Comparison of ENCODE assay signal across 27 mouse cellular contexts in genomic region chr9:54483215-54483614, GRCm38 (mm10). TPM values are rescaled to one million over a fixed set of nuclear protein-coding genes. Genes with fewer than 3 reads are reported as not detected.
DNase-seq lines count a peak whose midpoint lies in the region; ATAC-seq and TF ChIP-seq lines count a peak whose summit lies in the region.
"Had no signal": no experiment of that assay in that cellular context is flagged by ENCODE, and none has a peak within 500 bp of the region (broad histone marks: within the 10 kb centered on the region; RNA-seq: fewer than 3 reads in every experiment).

No protein-coding gene starts in this region.

- no peak overlapping the region for H3K9ac ChIP-seq in liver, postnatal 0 days (replicated peaks)
- H3K9ac ChIP-seq: forebrain, postnatal 0 days had no signal

- H3K4me2 ChIP-seq in liver, postnatal 0 days (ENCODE audit: low read depth, low read length) = no peak overlapping the region

- H3K27me3 ChIP-seq in liver, postnatal 0 days (ENCODE audit: insufficient read depth, low read length) = no peaks in the 10 kb centered on the region

- 0 out of 2 replicates have a peak, but pooled peaks cover 2% of the 10 kb centered on the region for H3K4me1 ChIP-seq in liver, postnatal 0 days (ENCODE audit: insufficient read depth)
- H3K4me1 ChIP-seq: forebrain, embryonic 10.5 days; hindbrain, embryonic 10.5 days had no signal

- TF ChIP-seq EP300 in liver, postnatal 0 days (IDR thresholded peaks at IDR 0.05; ENCODE audit: low read depth) = no peak

- peak; percentile 17 for DNase-seq in embryo, embryonic 11 days
- DNase-seq in embryo, embryonic 10 days (ENCODE audit: low spot score) = no peak
- peak; percentile 26 for DNase-seq in R1 (ENCODE audit: low read depth, low spot score)
- peak; percentile 67 for DNase-seq in liver
- no peak for DNase-seq in liver, postnatal 0 days
- DNase-seq in cerebellum, postnatal 25 days = no peak
- no peak for DNase-seq in layer of hippocampus, adult 2 months (ENCODE audit: low spot score in 2 of 2)
- no peak for DNase-seq in left cerebral cortex, adult 11 months (ENCODE audit: low spot score)
- DNase-seq: adrenal gland, adult 2 months; cerebellum, adult 11-12 months; forebrain, postnatal 0 days; gastrocnemius, adult 2 months; lung, postnatal 10 days; thymus, postnatal 14 days had no signal

- no peak overlapping the region for H3K4me3 ChIP-seq in liver, postnatal 0 days (ENCODE audit: low read depth, low read length)
- H3K4me3 ChIP-seq in layer of hippocampus, adult 2 months = no peak overlapping the region
- H3K4me3 ChIP-seq: forebrain, embryonic 10.5 days; gastrocnemius, adult 2 months; heart, embryonic 10.5 days; hindbrain, embryonic 10.5 days had no signal

- no peaks in the 10 kb centered on the region for H3K9me3 ChIP-seq in liver, postnatal 0 days (ENCODE audit: low read length)
- H3K9me3 ChIP-seq: forebrain, embryonic 10.5 days; G1E; heart, embryonic 10.5 days; hindbrain, embryonic 10.5 days had no signal

- ATAC-seq in liver, postnatal 0 days = peak; percentile 41
- ATAC-seq: forebrain, postnatal 0 days; hindbrain, postnatal 0 days; intestine, postnatal 0 days had no signal

- no peak overlapping the region for H3K27ac ChIP-seq in liver, postnatal 0 days (ENCODE audit: low read depth)
- no peak overlapping the region for H3K27ac ChIP-seq in layer of hippocampus, adult 2 months
- H3K27ac ChIP-seq: forebrain, embryonic 10.5 days; gastrocnemius, adult 2 months; heart, embryonic 10.5 days; hindbrain, embryonic 10.5 days; hindbrain, postnatal 0 days had no signal

- TF ChIP-seq CTCF in liver, postnatal 0 days (IDR thresholded peaks at IDR 0.05; ENCODE audit: low read depth) = no peak
- TF ChIP-seq CTCF in layer of hippocampus, adult 2 months (conservative IDR thresholded peaks at IDR 0.05) = no peak

- 51% methylated on average over 4 of the region's 4 CpGs for WGBS in liver, postnatal 0 days (ENCODE audit: insufficient replicate concordance)

- no peaks in the 10 kb centered on the region for H3K36me3 ChIP-seq in liver, postnatal 0 days (replicated peaks; ENCODE audit: insufficient read depth, low read length)
- H3K36me3 ChIP-seq: forebrain, embryonic 10.5 days; G1E; heart, embryonic 10.5 days; hindbrain, embryonic 10.5 days had no signal

RNA-seq across cellular contexts. Expression of gene Dmxl2, which starts 18.2 kb away (rescaled TPM):
- 3.3 and 3.8 TPM in 2 replicates for polyA plus RNA-seq in liver, postnatal 0 days (2015; fragmentation: Nextera tagmentation; extraction: Ambion mirVana)
- total RNA-seq in layer of hippocampus, adult 2 months (2021) = 100 to 1,000 TPM; 214 TPM
- polyA plus RNA-seq: G1E had no signal

RNA-seq across cellular contexts. Expression of gene Sh2d7, which starts 55.6 kb away (rescaled TPM):
- polyA plus RNA-seq in liver, postnatal 0 days (2015; fragmentation: Nextera tagmentation; extraction: Ambion mirVana) = not detected in 2 replicates
- not detected for total RNA-seq in layer of hippocampus, adult 2 months (2021)
- total RNA-seq: adrenal gland, adult 2 months; forebrain, postnatal 0 days; gastrocnemius, adult 2 months; hindbrain, postnatal 0 days; left cerebral cortex, adult 18-20 months; left cerebral cortex, postnatal 36 days; liver, adult 2 months had no signal
- polyA plus RNA-seq: adrenal gland, adult 2 months; embryonic facial prominence, embryonic 14.5 days; forebrain, embryonic 10.5 days; forebrain, postnatal 0 days; G1E; gonadal fat pad, adult 2 months; heart, embryonic 10.5 days; heart, postnatal 0 days; hindbrain, embryonic 10.5 days; intestine, postnatal 0 days; kidney, embryonic 16.5 days; liver, adult 2 months had no signal

Comparison
In these comparisons a context has a peak if more than half of its experiments do, and no peak if none do; other contexts are left out.
1. DNase-seq: peak in embryo, embryonic 11 days (single experiment), R1 (single experiment) and liver (single experiment); none in embryo, embryonic 10 days (single experiment), liver, postnatal 0 days (single experiment), cerebellum, postnatal 25 days (0 of 2), layer of hippocampus, adult 2 months (0 of 2) and left cerebral cortex, adult 11 months (single experiment).